Mouse (Mus musculus) stomach, embryonic 16.5 days (tissue): ENCODE results near the gene Igf1r. TPM values are rescaled to one million over a fixed set of nuclear protein-coding genes. Genes with fewer than 3 reads are reported as not detected.

Experiments used
- ATAC-seq: fragments of 200-750 bp; cut with Nextera tagmentation; 2 replicates; pipeline ENCODE4 v1.8.0; 2017; ENCODE audit warnings: moderate number of reproducible peaks, moderate TSS enrichment; ENCODE audit not compliant: insufficient read depth, low FRiP score
- H3K27ac ChIP-seq: fragments of 300-500 bp; sonication (generic); 2 replicates; pipeline ENCODE4 v1.5.1; 2014; ENCODE audit warnings: low read length
- H3K27me3 ChIP-seq: fragments of 300-500 bp; sonication (generic); 2 replicates; pipeline ENCODE4 v1.6.1; 2014; ENCODE audit warnings: low read length, control low read depth, mixed read lengths; ENCODE audit not compliant: control insufficient read depth, insufficient read depth
- H3K36me3 ChIP-seq: fragments of 300-500 bp; sonication (generic); 2 replicates; pipeline ENCODE4 v1.6.1; 2014; ENCODE audit warnings: low read length; ENCODE audit not compliant: control insufficient read depth, insufficient read depth
- H3K4me1 ChIP-seq: fragments of 300-500 bp; sonication (generic); 2 replicates; pipeline ENCODE4 v1.6.1; 2014; ENCODE audit warnings: low read length, control low read depth, mixed read lengths; ENCODE audit not compliant: control insufficient read depth, insufficient read depth
- H3K4me2 ChIP-seq: fragments of 300-500 bp; sonication (generic); 2 replicates; pipeline ENCODE4 v1.6.1; 2014; ENCODE audit warnings: low read depth, low read length, mixed read lengths
- H3K4me3 ChIP-seq: fragments of 300-500 bp; sonication (generic); replicated peaks from 2 replicates; pipeline ENCODE4 v1.5.1; 2014; ENCODE audit warnings: mild to moderate bottlenecking, low read length
- H3K9ac ChIP-seq: fragments of 300-500 bp; sonication (generic); 2 replicates; pipeline ENCODE4 v1.6.1; 2014; ENCODE audit warnings: low read length
- H3K9me3 ChIP-seq: fragments of 300-500 bp; sonication (generic); replicated peaks from 2 replicates; pipeline ENCODE4 v1.6.1; 2016; ENCODE audit warnings: low read length, control low read depth; ENCODE audit not compliant: control insufficient read depth
- WGBS: fragments of 180-500 bp; shearing (Covaris S2); extraction: QIAGEN DNeasy Blood & Tissue Kit; methylation state at CpG from one replicate; pipeline ENCODE4 v1.1.7; 2014; 5-methylcytosine and 5-hydroxymethylcytosine counted together
- polyA plus RNA-seq: library from polyadenylated mRNA; unstranded; fragments of >200 nt; fragmentation: Nextera tagmentation; extraction: Ambion mirVana; gene quantifications from 2 replicates; pipeline ENCODE4 v1.2.1, GENCODE M21; 2015

Igf1r gene
- polyA plus RNA-seq, 1 experiment from 2014 or later, result 15.0 TPM

GRCm38 (mm10) chr7:68061434-68061833 lies 108.8 kb downstream of the Igf1r start:
- H3K27ac ChIP-seq, result peak overlapping the region; percentile 58
- 59% methylated on average over 9 of the region's 9 CpGs for WGBS
- no peaks in the 10 kb centered on the region for H3K36me3 ChIP-seq
- H3K4me1 ChIP-seq, result peaks cover 45% of the 10 kb centered on the region
- H3K4me3 ChIP-seq, result no peak overlapping the region
- no peaks in the 10 kb centered on the region for H3K9me3 ChIP-seq
- ATAC-seq, result peak; percentile 23; the same call in 1 of the 2 replicates
- H3K4me2 ChIP-seq, result no peak overlapping the region
- no peaks in the 10 kb centered on the region for H3K27me3 ChIP-seq
- no peak overlapping the region; the same call in 1 of the 2 replicates for H3K9ac ChIP-seq

- Histone ChIP-seq H3K9ac (no peak overlapping the region), H3K27me3 (no peaks in the 10 kb centered on the region), H3K4me1 (peaks cover 42% of the 10 kb centered on the region), H3K27ac (peak overlapping the region; percentile 58), H3K36me3 (no peaks in the 10 kb centered on the region), H3K4me2 (no peak overlapping the region), H3K4me3 (no peak overlapping the region), H3K9me3 (no peaks in the 10 kb centered on the region)
- ATAC-seq, result no peak
- WGBS, result 62% methylated on average over 13 of the region's 13 CpGs
Observed at GRCm38 (mm10) chr7:68062170-68062848, 109.7 kb downstream of the Igf1r start.

GRCm38 (mm10) chr7:68062849-68063208 lies 110.2 kb downstream of the Igf1r start:
- peak overlapping the region; percentile 27; the same call in 1 of the 2 replicates for H3K27ac ChIP-seq
- 0 out of 2 replicates have a peak overlapping the region, but pooled peaks have one; percentile 36 for H3K9ac ChIP-seq
- 49% methylated on average over 5 of the region's 5 CpGs for WGBS
- H3K4me3 ChIP-seq, result no peak overlapping the region
- H3K4me2 ChIP-seq, result no peak overlapping the region
- H3K4me1 ChIP-seq, result peaks cover 42% of the 10 kb centered on the region
- H3K36me3 ChIP-seq, result no peaks in the 10 kb centered on the region
- H3K27me3 ChIP-seq, result no peaks in the 10 kb centered on the region
- ATAC-seq, result no peak
- H3K9me3 ChIP-seq, result no peaks in the 10 kb centered on the region

- no peak overlapping the region for H3K27ac ChIP-seq
- no peak overlapping the region for H3K9ac ChIP-seq
- H3K4me3 ChIP-seq, result no peak overlapping the region
- ATAC-seq, result no peak
- WGBS, result 85% methylated on average over 9 of the region's 9 CpGs
- no peaks in the 10 kb centered on the region for H3K9me3 ChIP-seq
- peaks cover 42% of the 10 kb centered on the region for H3K4me1 ChIP-seq
- no peaks in the 10 kb centered on the region for H3K36me3 ChIP-seq
- H3K27me3 ChIP-seq, result no peaks in the 10 kb centered on the region
- H3K4me2 ChIP-seq, result no peak overlapping the region
Observed at GRCm38 (mm10) chr7:68063711-68064110, 111.1 kb downstream of the Igf1r start.

GRCm38 (mm10) chr7:68064120-68064519 lies 111.5 kb downstream of the Igf1r start:
- peaks cover 47% of the 10 kb centered on the region for H3K4me1 ChIP-seq
- peak overlapping the region; percentile 21; the same call in 1 of the 2 replicates for H3K27ac ChIP-seq
- H3K9me3 ChIP-seq, result no peaks in the 10 kb centered on the region
- no peak overlapping the region for H3K4me2 ChIP-seq
- no peak overlapping the region for H3K4me3 ChIP-seq
- no peaks in the 10 kb centered on the region for H3K27me3 ChIP-seq
- no peak overlapping the region for H3K9ac ChIP-seq
- no peak for ATAC-seq
- no peaks in the 10 kb centered on the region for H3K36me3 ChIP-seq
- 91% methylated on average over 8 of the region's 8 CpGs for WGBS

- Histone ChIP-seq H3K9me3 (no peaks in the 10 kb centered on the region), H3K4me2 (no peak overlapping the region), H3K4me1 (peaks cover 51% of the 10 kb centered on the region), H3K9ac (no peak overlapping the region), H3K36me3 (no peaks in the 10 kb centered on the region), H3K27me3 (no peaks in the 10 kb centered on the region), H3K27ac (peak overlapping the region; percentile 21; the same call in 1 of the 2 replicates), H3K4me3 (no peak overlapping the region)
- ATAC-seq, result peak; percentile 55; the same call in 1 of the 2 replicates
- WGBS, result 39% methylated on average over 11 of the region's 11 CpGs
Observed at GRCm38 (mm10) chr7:68064647-68065362, 112.2 kb downstream of the Igf1r start.

- ATAC-seq, result no peak
- Histone ChIP-seq H3K9ac (no peak overlapping the region), H3K9me3 (no peaks in the 10 kb centered on the region), H3K36me3 (no peaks in the 10 kb centered on the region), H3K4me1 (peaks cover 58% of the 10 kb centered on the region), H3K4me2 (no peak overlapping the region), H3K27me3 (no peaks in the 10 kb centered on the region), H3K27ac (no peak overlapping the region), H3K4me3 (no peak overlapping the region)
- WGBS, result 80% methylated on average over 6 of the region's 6 CpGs
Observed at GRCm38 (mm10) chr7:68065904-68066303, 113.3 kb downstream of the Igf1r start.

- no peak for ATAC-seq
- WGBS, result 91% methylated on average over 4 of the region's 4 CpGs
- H3K27me3 ChIP-seq, result no peaks in the 10 kb centered on the region
- no peak overlapping the region for H3K27ac ChIP-seq
- H3K4me2 ChIP-seq, result no peak overlapping the region
- H3K36me3 ChIP-seq, result no peaks in the 10 kb centered on the region
- no peak overlapping the region for H3K9ac ChIP-seq
- no peaks in the 10 kb centered on the region for H3K9me3 ChIP-seq
- H3K4me1 ChIP-seq, result peaks cover 45% of the 10 kb centered on the region
- H3K4me3 ChIP-seq, result no peak overlapping the region
Observed at GRCm38 (mm10) chr7:68067321-68067720, 114.7 kb downstream of the Igf1r start.

- H3K27ac ChIP-seq, result no peak overlapping the region
- no peak overlapping the region for H3K4me2 ChIP-seq
- H3K9ac ChIP-seq, result no peak overlapping the region
- no peak for ATAC-seq
- 57% methylated on average over 7 of the region's 7 CpGs for WGBS
- no peaks in the 10 kb centered on the region for H3K36me3 ChIP-seq
- H3K9me3 ChIP-seq, result no peaks in the 10 kb centered on the region
- H3K4me1 ChIP-seq, result peaks cover 39% of the 10 kb centered on the region
- no peaks in the 10 kb centered on the region for H3K27me3 ChIP-seq
- H3K4me3 ChIP-seq, result no peak overlapping the region
Observed at GRCm38 (mm10) chr7:68069324-68069723, 116.7 kb downstream of the Igf1r start.
